Mouse (Mus musculus): ENCODE measurements around the gene Gtf3c2. TPM values are rescaled to one million over a fixed set of nuclear protein-coding genes. Genes with fewer than 3 reads are reported as not detected.
"Not testable (repeated sequence)": the region's sequence is repeated elsewhere in the genome, so short reads cannot be mapped to it uniquely, and the experiment has no call there.

Gene Gtf3c2
- total RNA-seq (2021) = 10 to 100 TPM; 59.8 to 60.6 TPM

DNA sequence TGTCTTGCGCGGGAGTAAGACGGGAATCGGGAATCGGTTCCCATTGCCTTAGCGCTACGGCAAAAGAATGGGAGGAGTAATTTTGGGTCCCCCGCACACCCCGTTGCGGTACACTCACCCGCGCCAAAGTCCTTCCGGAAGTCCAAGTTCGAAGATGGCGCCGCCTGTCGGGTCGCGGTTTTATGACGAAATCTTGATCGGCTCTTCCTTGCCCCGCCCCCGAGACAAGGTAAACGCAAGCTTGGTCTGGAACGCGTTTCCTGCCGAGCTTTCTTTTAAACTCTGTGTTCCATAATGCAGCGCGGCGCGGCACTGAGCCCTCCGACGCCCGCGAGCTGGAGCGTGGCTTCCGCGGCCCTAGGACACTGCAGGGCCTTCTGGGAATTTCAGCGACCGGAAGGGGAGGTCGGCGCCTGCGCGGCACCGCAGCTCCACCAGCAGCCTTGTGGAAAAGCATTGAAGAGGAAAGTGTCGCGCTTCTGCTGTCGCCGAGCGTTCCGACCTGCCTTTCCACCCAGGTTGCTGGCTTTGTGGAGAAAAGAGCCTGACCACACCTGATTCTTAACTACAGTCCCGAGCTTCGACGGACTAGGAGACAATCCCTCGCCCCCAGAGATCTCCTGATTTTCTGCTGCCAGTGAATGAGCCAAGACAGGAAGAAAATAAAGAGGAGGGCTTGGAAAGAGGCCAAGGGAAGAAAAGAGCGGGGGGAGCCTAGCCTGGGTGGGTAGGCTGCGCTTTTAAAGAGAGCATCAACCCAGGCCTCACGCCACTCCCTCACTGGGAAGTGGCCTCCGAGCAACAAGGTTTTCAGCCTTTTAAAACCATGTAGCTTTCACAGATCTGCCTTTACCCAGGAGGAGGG, at the start of gene Gtf3c2, which contains the start of gene Gm29609:
Gtf3c2 (minus strand) TSS at position 379 of the 865 bp plus-strand sequence.
Gm29609 (minus strand) TSS at position 146 of the 865 bp plus-strand sequence.
- DNase-seq (ENCODE audit: extremely low spot score in 1 of 2, low spot score in 2 of 2) = peak; percentile 94 to 97
- intact Hi-C loops (cut with DNase I) = no loop called here

GRCm38 (mm10) chr5:31226641-31227040, 46.7 kb upstream of the Gtf3c2 start:
- intact Hi-C loops (cut with DNase I) = no loop called here
- no peak for DNase-seq (ENCODE audit: extremely low spot score in 1 of 2, low spot score in 2 of 2)

- peak in 1 of 2 experiments; percentile 39 for DNase-seq (ENCODE audit: extremely low spot score in 1 of 2, low spot score in 2 of 2)
- intact Hi-C loops (cut with DNase I) = no loop called here
Measured at GRCm38 (mm10) chr5:31222696-31223095, 42.8 kb upstream of the Gtf3c2 start.

DNA sequence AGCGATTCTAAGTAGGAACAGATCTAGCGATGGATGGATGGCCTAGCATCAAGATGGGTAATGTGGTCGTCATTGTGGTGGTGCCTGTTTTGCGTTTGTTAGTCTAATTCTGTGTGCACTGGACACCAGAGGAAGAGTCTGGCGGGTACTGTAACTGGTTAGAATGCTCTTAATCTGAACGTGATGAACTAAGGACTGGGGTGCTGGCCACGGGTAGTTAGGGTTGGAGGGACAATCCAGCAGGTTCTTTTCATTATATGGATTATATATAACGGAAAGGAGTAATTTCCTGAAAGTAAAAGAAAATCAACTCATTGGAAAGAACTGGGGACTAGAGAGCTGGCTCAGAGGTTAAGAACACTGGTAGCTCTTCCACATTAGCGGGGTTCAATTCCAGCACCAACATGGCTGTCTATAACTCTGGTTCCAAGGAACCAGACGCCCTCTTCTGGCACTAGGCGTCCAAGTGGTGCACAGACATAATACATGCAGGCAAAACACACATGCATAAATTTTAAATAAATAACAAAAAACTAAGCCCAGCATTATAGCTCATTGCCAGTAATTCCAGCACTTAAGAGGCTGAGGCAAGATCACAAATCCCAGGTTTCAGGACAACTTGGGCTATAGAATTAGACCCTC, 41.5 kb upstream of the Gtf3c2 start:
- peak in 1 of 2 experiments; percentile 62 for DNase-seq (ENCODE audit: extremely low spot score in 1 of 2, low spot score in 2 of 2)
- intact Hi-C loops (cut with DNase I) = loop anchor here (2.0 kb wide), 1 partner anchor 19 kb away; the partner anchor contains the start of genes Gm9970 and Nrbp1

DNA sequence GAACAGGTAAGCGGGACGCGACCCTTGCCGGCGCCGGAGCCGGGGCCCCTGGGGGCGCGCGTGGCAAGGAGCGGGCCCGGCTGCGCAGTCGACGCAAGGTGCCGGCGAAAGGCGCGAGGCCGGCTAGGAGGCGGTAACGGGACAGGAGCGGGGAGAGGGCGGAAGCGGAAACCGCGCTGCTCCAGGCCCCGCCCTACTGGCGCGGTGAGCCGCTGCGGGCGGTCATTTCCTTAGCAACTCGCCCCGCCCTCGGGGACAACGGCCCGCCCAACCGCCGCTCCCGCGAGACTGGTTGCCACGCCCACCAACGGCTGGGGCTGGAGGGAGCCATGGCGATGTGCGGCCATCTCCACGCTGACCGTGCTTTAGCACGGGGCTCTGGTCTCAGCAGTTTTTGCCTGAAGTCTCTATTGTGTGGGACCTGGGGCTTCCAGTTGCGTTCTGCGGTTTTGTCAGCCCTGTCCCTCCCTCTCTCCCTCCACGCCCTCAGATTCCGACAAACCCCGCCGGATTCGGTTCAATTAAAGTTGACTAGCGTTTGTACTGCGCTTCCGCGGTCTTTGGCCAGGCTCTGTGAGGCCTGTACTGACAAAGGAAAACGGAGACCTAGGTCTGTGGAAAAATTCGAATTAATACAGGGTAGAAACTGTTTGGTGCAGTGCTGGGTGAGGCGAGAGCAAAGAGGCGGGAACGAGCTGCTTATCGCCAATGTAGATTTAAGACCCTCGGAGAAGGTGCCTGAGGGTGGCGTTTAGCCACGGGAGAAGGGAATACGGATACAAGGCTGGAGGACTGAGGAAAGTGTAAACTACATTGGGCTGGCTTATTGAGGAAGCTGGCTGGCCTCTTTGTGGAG, 40.7 kb upstream of the Gtf3c2 start, which contains the start of gene Ppm1g:
Ppm1g (minus strand) TSS at position 240 of the 856 bp plus-strand sequence.
- intact Hi-C loops (cut with DNase I) = loop anchor here (2.0 kb wide), 1 partner anchor 20 kb away; the partner anchor contains the start of genes Gm9970 and Nrbp1
- peak; percentile 94 to 98 for DNase-seq (ENCODE audit: extremely low spot score in 1 of 2, low spot score in 2 of 2)

- peak in 1 of 2 experiments; percentile 81 for DNase-seq (ENCODE audit: extremely low spot score in 1 of 2, low spot score in 2 of 2)
- intact Hi-C loops (cut with DNase I) = loop anchor here (2.0 to 5.0 kb wide), 2 partner anchors 21 to 107 kb away; partner anchors contain the start of genes Gm9970 and Nrbp1
Measured at GRCm38 (mm10) chr5:31219911-31220447, 40.0 kb upstream of the Gtf3c2 start.

DNA sequence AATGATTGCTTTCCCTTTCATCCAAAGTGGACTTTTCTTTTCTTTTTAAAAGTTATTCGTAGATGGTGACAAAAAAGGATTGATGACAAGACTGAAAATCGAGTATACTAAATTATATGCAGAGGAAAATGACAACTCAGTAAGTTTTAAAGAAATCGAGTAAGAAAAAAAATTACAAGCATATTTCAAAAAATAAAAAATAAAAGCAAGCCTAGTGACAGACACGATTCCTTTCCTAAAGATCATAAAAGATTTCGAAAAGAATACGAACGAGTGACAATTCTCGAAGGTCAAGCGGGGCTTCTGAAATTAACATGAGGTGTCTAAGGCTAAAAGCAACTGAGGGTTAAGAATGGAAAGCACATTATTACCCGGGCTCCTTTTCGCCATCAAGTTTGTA, 39.5 kb upstream of the Gtf3c2 start:
- intact Hi-C loops (cut with DNase I) = loop anchor here (5.0 kb wide), 1 partner anchor 108 kb away; no protein-coding TSS in a partner anchor

GRCm38 (mm10) chr5:31219070-31219469, 39.1 kb upstream of the Gtf3c2 start:
- intact Hi-C loops (cut with DNase I) = loop anchor here (5.0 kb wide), 1 partner anchor 108 kb away; no protein-coding TSS in a partner anchor

More for the DNA sequence above, 39.5 kb upstream of the Gtf3c2 start:
- DNase-seq (ENCODE audit: extremely low spot score in 1 of 2, low spot score in 2 of 2) = no peak

GRCm38 (mm10) chr5:31218294-31218693, 38.4 kb upstream of the Gtf3c2 start:
- DNase-seq (ENCODE audit: extremely low spot score in 1 of 2, low spot score in 2 of 2) = no peak
- intact Hi-C loops (cut with DNase I) = loop anchor here (5.0 kb wide), 1 partner anchor 109 kb away; no protein-coding TSS in a partner anchor

More at GRCm38 (mm10) chr5:31219070-31219469, 39.1 kb upstream of the Gtf3c2 start:
- no peak for DNase-seq (ENCODE audit: extremely low spot score in 1 of 2, low spot score in 2 of 2)

- not testable (repeated sequence) for DNase-seq (ENCODE audit: extremely low spot score in 1 of 2, low spot score in 2 of 2)
- intact Hi-C loops (cut with DNase I) = loop anchor here (5.0 kb wide), 1 partner anchor 111 kb away; no protein-coding TSS in a partner anchor
Measured at GRCm38 (mm10) chr5:31216554-31216953, 36.6 kb upstream of the Gtf3c2 start.

- intact Hi-C loops (cut with DNase I) = no loop called here
- DNase-seq (ENCODE audit: extremely low spot score in 1 of 2, low spot score in 2 of 2) = no peak
Measured at GRCm38 (mm10) chr5:31204421-31204820, 24.5 kb upstream of the Gtf3c2 start.

GRCm38 (mm10) chr5:31203866-31204265, 23.9 kb upstream of the Gtf3c2 start:
- intact Hi-C loops (cut with DNase I) = no loop called here
- no peak for DNase-seq (ENCODE audit: extremely low spot score in 1 of 2, low spot score in 2 of 2)

GRCm38 (mm10) chr5:31202933-31203332, 23.0 kb upstream of the Gtf3c2 start:
- DNase-seq (ENCODE audit: extremely low spot score in 1 of 2, low spot score in 2 of 2) = no peak
- intact Hi-C loops (cut with DNase I) = no loop called here

GRCm38 (mm10) chr5:31201742-31202590, 22.0 kb upstream of the Gtf3c2 start, which contains the start of gene Zfp513:
TSS of gene Zfp513 (minus strand) at chr5:31202303.
- intact Hi-C loops (cut with DNase I) = no loop called here
- DNase-seq (ENCODE audit: extremely low spot score in 1 of 2, low spot score in 2 of 2) = peak; percentile 97 to 99

DNA sequence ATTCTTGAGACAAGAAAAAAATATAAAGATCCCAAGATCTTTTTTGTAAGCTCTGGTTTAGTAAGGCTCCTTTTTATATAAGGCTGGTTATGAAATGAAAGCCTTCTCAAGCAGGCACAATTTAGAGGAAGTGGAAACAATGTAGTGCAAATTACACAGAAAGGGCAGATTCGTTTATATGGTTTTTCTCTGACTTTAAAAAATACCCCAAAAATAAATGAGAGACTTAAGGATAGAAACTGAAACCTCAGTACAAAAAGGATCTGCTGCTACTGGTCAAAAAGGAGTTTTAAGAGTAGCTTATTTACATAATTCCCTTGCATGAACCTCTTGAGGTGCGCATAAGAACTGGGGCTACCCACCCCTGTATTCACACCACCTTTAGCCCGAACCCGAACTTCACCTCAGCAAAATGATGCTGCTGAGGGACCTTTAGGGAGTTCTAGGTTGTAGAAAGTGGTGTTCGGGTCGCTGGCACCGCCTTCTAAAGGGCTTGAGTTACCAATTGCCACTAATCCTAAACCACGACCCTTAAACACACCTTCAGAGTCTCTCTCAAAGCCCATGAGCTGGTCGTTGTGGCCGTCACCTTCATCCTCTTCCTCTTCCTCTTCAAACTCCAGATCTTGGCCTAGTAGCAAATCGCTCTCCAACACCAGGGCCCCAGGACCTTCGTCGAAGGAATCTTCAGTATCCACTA, 21.2 kb upstream of the Gtf3c2 start:
- intact Hi-C loops (cut with DNase I) = no loop called here
- DNase-seq (ENCODE audit: extremely low spot score in 1 of 2, low spot score in 2 of 2) = no peak

DNA sequence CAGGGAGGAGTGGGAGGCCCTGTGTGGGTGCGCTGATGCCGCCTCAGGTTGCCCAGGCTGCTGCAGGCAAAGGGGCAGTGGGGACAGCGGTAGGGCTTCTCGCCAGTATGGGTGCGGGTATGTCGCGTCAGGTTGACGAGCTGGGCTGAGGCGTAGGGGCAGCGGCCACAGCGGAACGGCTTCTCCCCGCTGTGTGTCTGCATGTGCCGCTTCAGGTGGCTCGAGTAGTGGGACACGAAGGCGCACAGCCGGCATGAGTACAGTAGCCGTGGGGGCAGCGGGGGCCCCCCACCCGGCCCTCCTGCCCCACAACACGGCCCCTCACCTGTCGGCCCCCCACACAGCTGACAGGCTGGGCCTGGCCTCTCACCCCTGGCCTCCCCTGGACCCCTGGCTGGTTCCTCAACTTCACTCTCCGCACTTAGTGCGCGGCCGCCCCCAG, 20.4 kb upstream of the Gtf3c2 start:
- peak in 1 of 2 experiments; percentile 68 for DNase-seq (ENCODE audit: extremely low spot score in 1 of 2, low spot score in 2 of 2)
- intact Hi-C loops (cut with DNase I) = no loop called here
